Mouse (Mus musculus): ENCODE data around the gene Tmem104. TPM values are rescaled to one million over a fixed set of nuclear protein-coding genes. Genes with fewer than 3 reads are reported as not detected.

Gene Tmem104
- polyA plus RNA-seq, 1 experiment: 0.21 TPM

GRCm38 (mm10) chr11:115219263-115219662 is 32.0 kb downstream of the Tmem104 start:
- Histone ChIP-seq H3K27me3 (ENCODE audit: control insufficient read depth) (no peaks in the 10 kb centered on the region), H3K4me3 (replicated peaks) (no peak overlapping the region), H3K9me3 (ENCODE audit: control insufficient read depth, low read length) (no peaks in the 10 kb centered on the region), H3K36me3 (ENCODE audit: control insufficient read depth) (no peaks in the 10 kb centered on the region; the same call in 1 of the 2 replicates), H3K4me1 (ENCODE audit: control insufficient read depth) (peaks cover 11% of the 10 kb centered on the region)
- TF ChIP-seq TAL1 (IDR thresholded peaks at IDR 0.05; ENCODE audit: low read length): no peak
- no peak for TF ChIP-seq GATA1 (IDR thresholded peaks at IDR 0.05; ENCODE audit: low read length)

- H3K36me3 ChIP-seq (ENCODE audit: control insufficient read depth): no peaks in the 10 kb centered on the region; the same call in 1 of the 2 replicates
- TF ChIP-seq GATA1 (IDR thresholded peaks at IDR 0.05; ENCODE audit: low read length) (no peak), TAL1 (IDR thresholded peaks at IDR 0.05; ENCODE audit: low read length) (no peak)
- H3K27me3 ChIP-seq (ENCODE audit: control insufficient read depth): no peaks in the 10 kb centered on the region
- no peak overlapping the region for H3K4me3 ChIP-seq (replicated peaks)
- H3K9me3 ChIP-seq (ENCODE audit: control insufficient read depth, low read length): no peaks in the 10 kb centered on the region
- H3K4me1 ChIP-seq (ENCODE audit: control insufficient read depth): peaks cover 11% of the 10 kb centered on the region
Measured at GRCm38 (mm10) chr11:115219685-115220084, 32.4 kb downstream of the Tmem104 start.

GRCm38 (mm10) chr11:115222077-115222476 is 34.8 kb downstream of the Tmem104 start:
- TF ChIP-seq GATA1 (IDR thresholded peaks at IDR 0.05; ENCODE audit: low read length): no peak
- no peak for TF ChIP-seq TAL1 (IDR thresholded peaks at IDR 0.05; ENCODE audit: low read length)
- Histone ChIP-seq H3K27me3 (ENCODE audit: control insufficient read depth) (no peaks in the 10 kb centered on the region), H3K4me1 (ENCODE audit: control insufficient read depth) (peaks cover 11% of the 10 kb centered on the region), H3K36me3 (ENCODE audit: control insufficient read depth) (no peaks in the 10 kb centered on the region; the same call in 1 of the 2 replicates), H3K4me3 (replicated peaks) (no peak overlapping the region), H3K9me3 (ENCODE audit: control insufficient read depth, low read length) (no peaks in the 10 kb centered on the region)

- Histone ChIP-seq H3K9me3 (ENCODE audit: control insufficient read depth, low read length) (no peaks in the 10 kb centered on the region), H3K4me1 (ENCODE audit: control insufficient read depth) (peaks cover 10% of the 10 kb centered on the region), H3K36me3 (ENCODE audit: control insufficient read depth) (no peaks in the 10 kb centered on the region; the same call in 1 of the 2 replicates), H3K4me3 (replicated peaks) (no peak overlapping the region), H3K27me3 (ENCODE audit: control insufficient read depth) (no peaks in the 10 kb centered on the region)
- TF ChIP-seq TAL1 (IDR thresholded peaks at IDR 0.05; ENCODE audit: low read length) (no peak), GATA1 (IDR thresholded peaks at IDR 0.05; ENCODE audit: low read length) (no peak)
Measured at GRCm38 (mm10) chr11:115222570-115222969, 35.3 kb downstream of the Tmem104 start.

- no peak for TF ChIP-seq GATA1 (IDR thresholded peaks at IDR 0.05; ENCODE audit: low read length)
- TF ChIP-seq TAL1 (IDR thresholded peaks at IDR 0.05; ENCODE audit: low read length): no peak
- Histone ChIP-seq H3K4me3 (replicated peaks) (no peak overlapping the region), H3K27me3 (ENCODE audit: control insufficient read depth) (no peaks in the 10 kb centered on the region), H3K36me3 (ENCODE audit: control insufficient read depth) (no peaks in the 10 kb centered on the region; the same call in 1 of the 2 replicates), H3K9me3 (ENCODE audit: control insufficient read depth, low read length) (no peaks in the 10 kb centered on the region), H3K4me1 (ENCODE audit: control insufficient read depth) (peaks cover 8% of the 10 kb centered on the region)
Measured at GRCm38 (mm10) chr11:115223451-115223850, 36.2 kb downstream of the Tmem104 start.

- Histone ChIP-seq H3K4me3 (replicated peaks) (no peak overlapping the region), H3K36me3 (ENCODE audit: control insufficient read depth) (no peaks in the 10 kb centered on the region; the same call in 1 of the 2 replicates)
- TF ChIP-seq GATA1 (IDR thresholded peaks at IDR 0.05; ENCODE audit: low read length) (no peak), TAL1 (IDR thresholded peaks at IDR 0.05; ENCODE audit: low read length) (no peak)
Measured at GRCm38 (mm10) chr11:115223877-115224276, 36.6 kb downstream of the Tmem104 start.

GRCm38 (mm10) chr11:115224889-115225288 is 37.6 kb downstream of the Tmem104 start:
- no peaks in the 10 kb centered on the region; the same call in 1 of the 2 replicates for H3K36me3 ChIP-seq (ENCODE audit: control insufficient read depth)
- no peaks in the 10 kb centered on the region for H3K4me1 ChIP-seq (ENCODE audit: control insufficient read depth)
- TF ChIP-seq GATA1 (IDR thresholded peaks at IDR 0.05; ENCODE audit: low read length) (no peak), TAL1 (IDR thresholded peaks at IDR 0.05; ENCODE audit: low read length) (no peak)
- no peak overlapping the region for H3K4me3 ChIP-seq (replicated peaks)
- no peaks in the 10 kb centered on the region for H3K27me3 ChIP-seq (ENCODE audit: control insufficient read depth)
- no peaks in the 10 kb centered on the region for H3K9me3 ChIP-seq (ENCODE audit: control insufficient read depth, low read length)

More at GRCm38 (mm10) chr11:115223877-115224276, 36.6 kb downstream of the Tmem104 start:
- Histone ChIP-seq H3K9me3 (ENCODE audit: control insufficient read depth, low read length) (no peaks in the 10 kb centered on the region), H3K4me1 (ENCODE audit: control insufficient read depth) (peaks cover 8% of the 10 kb centered on the region), H3K27me3 (ENCODE audit: control insufficient read depth) (no peaks in the 10 kb centered on the region)

GRCm38 (mm10) chr11:115225301-115225700 is 38.0 kb downstream of the Tmem104 start:
- H3K9me3 ChIP-seq (ENCODE audit: control insufficient read depth, low read length): no peaks in the 10 kb centered on the region
- no peaks in the 10 kb centered on the region for H3K27me3 ChIP-seq (ENCODE audit: control insufficient read depth)
- no peaks in the 10 kb centered on the region; the same call in 1 of the 2 replicates for H3K36me3 ChIP-seq (ENCODE audit: control insufficient read depth)
- TF ChIP-seq GATA1 (IDR thresholded peaks at IDR 0.05; ENCODE audit: low read length) (no peak), TAL1 (IDR thresholded peaks at IDR 0.05; ENCODE audit: low read length) (no peak)
- no peak overlapping the region for H3K4me3 ChIP-seq (replicated peaks)
- no peaks in the 10 kb centered on the region for H3K4me1 ChIP-seq (ENCODE audit: control insufficient read depth)

GRCm38 (mm10) chr11:115226811-115227491 is 39.7 kb downstream of the Tmem104 start:
- Histone ChIP-seq H3K36me3 (ENCODE audit: control insufficient read depth) (no peaks in the 10 kb centered on the region; the same call in 1 of the 2 replicates), H3K27me3 (ENCODE audit: control insufficient read depth) (no peaks in the 10 kb centered on the region), H3K4me3 (replicated peaks) (no peak overlapping the region), H3K9me3 (ENCODE audit: control insufficient read depth, low read length) (no peaks in the 10 kb centered on the region), H3K4me1 (ENCODE audit: control insufficient read depth) (no peaks in the 10 kb centered on the region)
- TF ChIP-seq GATA1 (IDR thresholded peaks at IDR 0.05; ENCODE audit: low read length): no peak
- no peak for TF ChIP-seq TAL1 (IDR thresholded peaks at IDR 0.05; ENCODE audit: low read length)

All from erythroblast, embryonic 14.5 days (primary cell).